Mouse (Mus musculus) midbrain, embryonic 12.5 days (tissue): ENCODE measurements at regions not wholly inside any gene's neighbourhood (a gene's known extent, or its start where the extent isn't known, plus 50 kb on each side); places are given as distances from the start of the nearest gene placed in this dataset.

Experiments
- ATAC-seq: fragments of 200-750 bp; cut with Nextera tagmentation; 2 replicates; pipeline ENCODE4 v1.8.0; 2017; ENCODE audit warnings: low read depth, moderate TSS enrichment, moderate library complexity; ENCODE audit not compliant: low FRiP score
- H3K27ac ChIP-seq: fragments of 300-500 bp; sonication (generic); replicated peaks from 2 replicates; pipeline ENCODE4 v1.5.1; 2016; ENCODE audit warnings: mild to moderate bottlenecking
- H3K27me3 ChIP-seq: fragments of 300-500 bp; sonication (generic); 2 replicates; pipeline ENCODE4 v1.6.1; 2016; ENCODE audit warnings: mild to moderate bottlenecking
- H3K36me3 ChIP-seq: fragments of 300-500 bp; sonication (generic); 2 replicates; pipeline ENCODE4 v1.6.1; 2016
- H3K4me1 ChIP-seq: fragments of 300-500 bp; sonication (generic); 2 replicates; pipeline ENCODE4 v1.6.1; 2016
- H3K4me2 ChIP-seq: fragments of 300-500 bp; sonication (generic); replicated peaks from 2 replicates; pipeline ENCODE4 v1.6.1; 2016; ENCODE audit warnings: mild to moderate bottlenecking, moderate library complexity
- H3K4me3 ChIP-seq: fragments of 300-500 bp; sonication (generic); 2 replicates; pipeline ENCODE4 v1.5.1; 2016; ENCODE audit warnings: mild to moderate bottlenecking
- H3K9ac ChIP-seq: fragments of 300-500 bp; sonication (generic); replicated peaks from 2 replicates; pipeline ENCODE4 v1.6.1; 2016; ENCODE audit warnings: mild to moderate bottlenecking, moderate library complexity
- H3K9me3 ChIP-seq: fragments of 300-500 bp; sonication (generic); 2 replicates; pipeline ENCODE4 v1.6.1; 2016; ENCODE audit warnings: mild to moderate bottlenecking
- WGBS: fragments of 180-500 bp; shearing (Covaris S2); methylation state at CpG from one replicate; pipeline ENCODE4 v1.1.7; 2016; 5-methylcytosine and 5-hydroxymethylcytosine counted together

DNA sequence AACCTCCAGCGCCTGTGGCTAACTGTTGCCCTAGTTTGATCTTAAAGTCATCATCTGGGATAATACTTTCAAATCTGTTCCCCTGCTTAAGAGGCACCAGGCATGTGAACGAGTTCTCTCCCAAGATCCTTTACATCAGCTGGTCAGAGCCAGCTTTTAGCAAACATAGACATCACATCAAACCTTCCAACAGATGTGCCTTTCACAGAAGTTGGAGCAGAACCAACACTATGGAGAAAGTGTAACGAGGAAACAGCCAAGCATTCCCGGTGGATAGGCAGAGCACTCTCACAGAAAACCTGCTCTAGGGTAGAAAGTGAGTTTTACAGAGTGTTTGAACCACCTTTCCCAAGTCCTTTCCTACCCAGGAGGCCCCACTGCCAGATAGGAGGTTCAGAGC, 244.7 kb upstream of the Thbs1 start:
- H3K36me3 ChIP-seq: no peaks in the 10 kb centered on the region
- no peak overlapping the region for H3K4me2 ChIP-seq
- H3K9ac ChIP-seq: no peak overlapping the region
- H3K9me3 ChIP-seq: no peaks in the 10 kb centered on the region
- no peak overlapping the region for H3K4me3 ChIP-seq
- WGBS: 75% methylated on average over 4 of the region's 4 CpGs
- peaks cover 11% of the 10 kb centered on the region for H3K4me1 ChIP-seq
- no peak overlapping the region for H3K27ac ChIP-seq
- H3K27me3 ChIP-seq: no peaks in the 10 kb centered on the region
- no peak for ATAC-seq

DNA sequence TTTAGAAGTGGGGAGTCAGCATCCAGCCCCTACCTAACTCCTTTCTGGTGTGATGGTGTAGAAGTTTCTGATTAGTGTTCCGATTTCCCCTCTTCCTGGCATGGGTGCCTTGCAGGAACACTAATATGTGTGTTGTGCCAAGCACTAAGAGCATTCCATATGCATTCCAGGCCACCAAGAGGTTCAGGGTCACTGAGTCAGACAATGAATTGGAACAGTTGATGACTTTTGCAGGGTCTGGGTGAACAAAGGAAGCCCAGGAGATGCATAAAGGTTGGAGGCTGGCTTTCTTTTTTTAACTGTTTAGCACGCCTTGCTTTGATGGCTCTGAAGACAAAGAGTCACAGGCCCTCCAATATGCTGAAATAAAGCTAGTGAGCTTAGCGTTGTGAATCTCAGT, 244.3 kb upstream of the Thbs1 start:
- no peaks in the 10 kb centered on the region for H3K36me3 ChIP-seq
- no peak overlapping the region for H3K4me2 ChIP-seq
- 38% methylated on average over 3 of the region's 3 CpGs for WGBS
- H3K27me3 ChIP-seq: no peaks in the 10 kb centered on the region
- peaks cover 13% of the 10 kb centered on the region for H3K4me1 ChIP-seq
- no peaks in the 10 kb centered on the region for H3K9me3 ChIP-seq
- H3K4me3 ChIP-seq: no peak overlapping the region
- no peak for ATAC-seq
- H3K27ac ChIP-seq: no peak overlapping the region
- no peak overlapping the region for H3K9ac ChIP-seq

DNA sequence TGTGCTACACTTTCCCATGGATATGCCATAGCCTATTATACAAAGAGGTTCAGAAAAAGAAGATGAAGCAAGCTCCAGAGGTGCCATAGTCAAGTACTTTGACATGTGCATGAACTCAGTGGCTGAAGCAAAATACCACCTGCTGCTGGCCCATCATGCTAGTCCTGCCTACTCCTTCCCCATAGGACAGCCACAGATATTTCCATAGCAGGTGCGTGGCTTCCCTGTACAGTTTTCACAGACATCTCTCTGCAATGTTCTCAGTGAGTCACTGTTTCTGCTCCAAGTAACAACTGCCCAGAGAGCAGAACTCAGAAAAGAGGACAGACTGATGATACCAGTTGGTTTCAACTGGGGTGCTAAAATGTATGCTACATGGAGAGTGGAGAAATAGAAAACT, 242.8 kb upstream of the Thbs1 start:
- 100% methylated on average over 1 of the region's 1 CpGs for WGBS
- H3K36me3 ChIP-seq: no peaks in the 10 kb centered on the region
- peaks cover 11% of the 10 kb centered on the region for H3K4me1 ChIP-seq
- H3K27ac ChIP-seq: no peak overlapping the region
- H3K9me3 ChIP-seq: no peaks in the 10 kb centered on the region
- no peak overlapping the region for H3K9ac ChIP-seq
- no peak overlapping the region for H3K4me3 ChIP-seq
- H3K4me2 ChIP-seq: no peak overlapping the region
- no peak for ATAC-seq
- H3K27me3 ChIP-seq: no peaks in the 10 kb centered on the region

DNA sequence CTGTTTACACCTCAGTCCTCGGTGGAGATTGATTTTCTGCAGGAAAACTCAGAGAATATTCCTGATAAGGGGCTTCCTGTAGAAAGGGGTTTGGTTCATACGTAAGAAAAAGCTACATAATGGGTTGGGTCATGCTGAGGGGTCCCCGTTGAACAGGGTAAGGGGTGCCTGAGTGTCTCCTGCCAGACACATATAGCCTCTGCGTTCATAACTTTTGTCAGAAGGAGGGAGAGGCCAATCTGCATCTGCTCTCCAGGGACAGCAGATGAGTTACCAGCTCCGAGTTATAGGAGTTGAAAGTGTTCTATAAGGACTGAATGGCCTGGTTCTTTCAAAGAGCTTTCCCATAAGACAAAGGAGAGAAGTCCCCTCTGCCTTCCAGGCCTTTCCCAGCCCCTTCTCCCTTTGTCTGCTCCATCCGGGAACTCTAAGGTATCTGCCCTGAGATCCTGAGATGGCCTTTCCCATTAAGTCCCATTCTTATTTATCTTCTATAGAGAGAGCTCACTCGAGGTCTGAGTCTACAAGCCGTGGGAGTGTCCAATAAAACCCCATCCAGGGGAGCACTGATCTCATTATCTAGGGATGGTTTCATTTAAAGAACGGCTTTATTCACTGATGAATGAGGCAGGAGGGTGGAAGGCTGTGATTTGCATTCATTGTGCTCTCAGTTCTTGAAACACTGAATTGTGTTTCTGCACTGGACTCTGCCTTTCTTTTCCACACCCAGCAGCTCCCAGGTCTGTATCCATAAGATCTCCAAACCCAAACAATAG, 240.0 kb upstream of the Thbs1 start:
- H3K36me3 ChIP-seq: no peaks in the 10 kb centered on the region
- 0 out of 2 replicates have a peak overlapping the region, but pooled peaks have one; percentile 40 for H3K27ac ChIP-seq
- WGBS: 29% methylated on average over 9 of the region's 9 CpGs
- no peak overlapping the region for H3K4me2 ChIP-seq
- no peak overlapping the region for H3K4me3 ChIP-seq
- peak; percentile 62 for ATAC-seq
- no peaks in the 10 kb centered on the region for H3K27me3 ChIP-seq
- no peaks in the 10 kb centered on the region for H3K9me3 ChIP-seq
- H3K4me1 ChIP-seq: peaks cover 11% of the 10 kb centered on the region
- H3K9ac ChIP-seq: no peak overlapping the region

DNA sequence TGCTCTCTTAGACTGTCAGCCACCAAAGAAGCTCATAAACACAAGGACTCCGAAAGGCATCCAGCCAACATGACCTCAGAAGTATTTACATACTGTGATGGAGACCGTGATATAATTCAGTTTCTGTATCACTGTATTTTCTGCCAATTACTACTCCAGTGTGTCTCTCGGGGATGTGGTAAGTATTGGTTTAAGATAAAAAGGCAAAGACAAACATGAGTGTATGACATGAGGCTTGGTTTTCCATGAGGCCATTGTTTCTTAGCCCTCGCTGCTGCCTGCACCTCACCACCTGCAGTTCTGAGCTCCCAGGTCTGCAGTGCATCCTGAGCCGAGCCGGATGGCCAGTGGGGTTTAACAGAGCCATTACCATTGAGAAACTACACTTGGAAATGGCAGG, 233.9 kb upstream of the Thbs1 start:
- H3K36me3 ChIP-seq: no peaks in the 10 kb centered on the region
- 82% methylated on average over 6 of the region's 6 CpGs for WGBS
- no peak overlapping the region for H3K9ac ChIP-seq
- H3K4me1 ChIP-seq: no peaks in the 10 kb centered on the region
- H3K4me2 ChIP-seq: no peak overlapping the region
- no peaks in the 10 kb centered on the region for H3K27me3 ChIP-seq
- no peak overlapping the region for H3K27ac ChIP-seq
- no peak for ATAC-seq
- H3K9me3 ChIP-seq: no peaks in the 10 kb centered on the region
- no peak overlapping the region for H3K4me3 ChIP-seq

DNA sequence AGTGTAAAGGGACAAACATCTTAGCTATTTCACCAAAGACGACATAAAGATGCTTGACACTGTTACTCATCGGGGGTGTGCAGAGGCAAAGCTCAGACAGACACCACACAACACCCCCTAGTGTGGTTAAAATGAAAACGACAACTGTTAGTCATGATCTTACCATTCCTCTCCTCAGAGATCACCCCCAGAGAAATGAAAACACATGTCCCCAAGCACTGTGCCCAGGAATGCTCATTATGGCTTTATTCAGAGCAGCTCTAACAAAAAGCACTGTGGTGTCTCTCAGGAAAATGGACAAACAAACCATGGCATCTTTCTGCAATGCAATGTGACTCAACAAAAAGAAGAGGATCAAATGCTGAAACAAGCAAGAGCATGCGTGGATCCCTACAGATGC, 229.5 kb upstream of the Thbs1 start:
- no peaks in the 10 kb centered on the region for H3K4me1 ChIP-seq
- H3K27ac ChIP-seq: no peak overlapping the region
- no peaks in the 10 kb centered on the region for H3K36me3 ChIP-seq
- no peak overlapping the region for H3K4me2 ChIP-seq
- WGBS: 79% methylated on average over 4 of the region's 4 CpGs
- no peaks in the 10 kb centered on the region for H3K9me3 ChIP-seq
- H3K4me3 ChIP-seq: no peak overlapping the region
- ATAC-seq: no peak
- H3K9ac ChIP-seq: no peak overlapping the region
- no peaks in the 10 kb centered on the region for H3K27me3 ChIP-seq

DNA sequence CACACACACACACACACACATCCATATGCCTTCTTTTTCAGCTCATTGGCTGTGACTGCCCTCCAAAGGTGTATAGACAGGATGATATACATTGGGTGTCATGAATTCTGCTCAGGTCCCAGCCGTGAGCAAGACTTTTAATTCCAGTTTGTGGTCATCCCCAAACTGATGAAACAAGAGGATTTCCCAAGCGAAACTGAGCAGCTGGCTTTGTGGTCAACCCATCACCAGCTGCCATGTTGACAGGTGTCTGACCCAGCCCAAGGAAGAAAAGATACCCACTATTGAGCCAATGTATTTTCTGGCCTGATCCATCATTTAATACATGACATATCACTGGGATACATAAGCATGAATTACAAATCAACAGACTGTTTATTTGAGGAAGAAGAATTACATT, 228.8 kb upstream of the Thbs1 start:
- Histone ChIP-seq H3K9ac (no peak overlapping the region), H3K36me3 (no peaks in the 10 kb centered on the region), H3K4me2 (no peak overlapping the region), H3K9me3 (no peaks in the 10 kb centered on the region), H3K4me1 (no peaks in the 10 kb centered on the region), H3K27ac (no peak overlapping the region), H3K27me3 (no peaks in the 10 kb centered on the region), H3K4me3 (no peak overlapping the region)
- ATAC-seq: no peak
- WGBS: 87% methylated on average over 2 of the region's 2 CpGs

DNA sequence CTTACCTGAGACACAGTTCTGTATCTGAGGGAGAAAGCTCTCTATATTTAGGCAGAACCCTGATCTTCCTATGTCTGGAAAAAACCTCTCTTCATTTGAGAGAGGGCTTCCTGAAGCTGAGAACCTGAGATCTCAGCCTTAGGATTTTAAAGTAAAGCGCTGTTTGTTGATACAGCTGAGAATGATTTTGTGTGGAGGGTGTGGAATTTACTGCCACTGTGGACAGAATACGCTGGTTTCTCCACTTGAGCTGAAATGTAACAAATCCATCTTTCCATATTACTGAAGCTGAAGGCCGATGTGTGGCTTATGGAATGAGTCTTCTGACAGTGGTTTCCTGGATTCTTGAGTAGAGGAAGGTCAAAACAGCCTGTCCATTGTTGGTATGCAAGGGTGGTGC, 225.2 kb upstream of the Thbs1 start:
- 78% methylated on average over 3 of the region's 3 CpGs for WGBS
- no peaks in the 10 kb centered on the region for H3K4me1 ChIP-seq
- no peaks in the 10 kb centered on the region for H3K27me3 ChIP-seq
- no peaks in the 10 kb centered on the region for H3K9me3 ChIP-seq
- ATAC-seq: no peak
- H3K36me3 ChIP-seq: no peaks in the 10 kb centered on the region
- H3K4me3 ChIP-seq: no peak overlapping the region
- H3K9ac ChIP-seq: no peak overlapping the region
- no peak overlapping the region for H3K27ac ChIP-seq
- H3K4me2 ChIP-seq: no peak overlapping the region

DNA sequence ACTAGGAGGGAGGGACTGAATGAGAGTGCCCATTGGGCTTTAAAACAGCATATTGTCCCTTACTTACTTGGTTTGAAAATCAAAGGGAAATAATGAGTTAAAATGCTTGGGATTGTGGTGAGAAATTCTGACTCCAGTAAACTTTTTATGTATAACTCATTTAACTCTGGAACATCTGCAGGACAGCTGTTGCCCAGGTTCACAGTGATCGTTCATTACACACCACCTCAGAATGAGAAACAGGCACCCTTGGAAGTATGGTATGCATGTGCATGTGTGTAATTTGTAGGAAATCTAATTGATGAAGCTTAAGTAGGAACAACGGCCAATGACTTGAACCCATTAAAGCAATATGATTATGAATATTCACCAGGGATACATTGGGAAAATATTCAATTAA, 210.4 kb upstream of the Thbs1 start:
- ATAC-seq: no peak
- no peak overlapping the region for H3K27ac ChIP-seq
- no peaks in the 10 kb centered on the region for H3K27me3 ChIP-seq
- H3K4me1 ChIP-seq: no peaks in the 10 kb centered on the region
- no peak overlapping the region for H3K4me2 ChIP-seq
- no peaks in the 10 kb centered on the region for H3K36me3 ChIP-seq
- H3K9ac ChIP-seq: no peak overlapping the region
- no peak overlapping the region for H3K4me3 ChIP-seq
- WGBS: 92% methylated on average over 2 of the region's 2 CpGs
- no peaks in the 10 kb centered on the region for H3K9me3 ChIP-seq

DNA sequence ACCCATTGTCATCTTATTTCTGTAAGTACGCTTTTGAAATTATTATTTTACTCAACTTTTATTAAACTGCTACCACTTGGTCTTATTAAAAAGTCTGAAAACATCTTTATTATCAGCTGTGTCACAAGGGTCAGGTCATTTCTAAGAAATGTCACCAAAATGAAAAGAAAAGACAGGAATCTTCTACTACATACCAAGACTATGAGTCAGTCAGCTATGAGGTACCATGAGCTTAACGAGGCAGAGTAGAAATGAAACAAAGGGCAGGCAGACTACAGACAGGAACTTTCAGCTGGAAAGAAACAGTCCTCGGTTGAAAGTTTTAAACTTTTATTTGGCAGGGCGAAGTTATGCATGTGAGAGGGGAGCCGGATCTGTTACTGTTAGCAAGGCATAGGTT, 208.8 kb upstream of the Thbs1 start:
- Histone ChIP-seq H3K4me1 (no peaks in the 10 kb centered on the region), H3K36me3 (no peaks in the 10 kb centered on the region), H3K27ac (no peak overlapping the region), H3K9me3 (no peaks in the 10 kb centered on the region), H3K27me3 (no peaks in the 10 kb centered on the region), H3K4me2 (no peak overlapping the region), H3K4me3 (no peak overlapping the region), H3K9ac (no peak overlapping the region)
- WGBS: 82% methylated on average over 5 of the region's 5 CpGs
- no peak for ATAC-seq

DNA sequence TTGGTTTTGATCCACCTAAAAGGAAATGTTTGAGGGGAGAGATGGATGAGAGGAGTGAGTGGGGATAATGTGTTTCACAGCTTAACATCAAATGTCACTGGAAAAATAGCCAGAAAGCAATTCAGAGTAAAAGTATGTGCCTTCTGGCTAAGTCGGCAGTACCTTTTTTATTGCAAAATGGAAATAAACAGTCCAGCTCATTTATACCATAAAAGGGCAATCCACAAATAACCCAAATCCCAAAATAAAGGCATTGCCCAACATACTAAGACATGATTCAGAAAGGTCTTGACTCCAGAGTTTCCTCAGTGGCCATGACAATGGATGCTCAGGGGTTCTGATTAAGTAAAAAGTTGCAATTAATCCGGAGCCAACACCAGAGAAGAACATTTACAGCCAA, 208.0 kb upstream of the Thbs1 start:
- 84% methylated on average over 2 of the region's 2 CpGs for WGBS
- ATAC-seq: no peak
- no peak overlapping the region for H3K27ac ChIP-seq

DNA sequence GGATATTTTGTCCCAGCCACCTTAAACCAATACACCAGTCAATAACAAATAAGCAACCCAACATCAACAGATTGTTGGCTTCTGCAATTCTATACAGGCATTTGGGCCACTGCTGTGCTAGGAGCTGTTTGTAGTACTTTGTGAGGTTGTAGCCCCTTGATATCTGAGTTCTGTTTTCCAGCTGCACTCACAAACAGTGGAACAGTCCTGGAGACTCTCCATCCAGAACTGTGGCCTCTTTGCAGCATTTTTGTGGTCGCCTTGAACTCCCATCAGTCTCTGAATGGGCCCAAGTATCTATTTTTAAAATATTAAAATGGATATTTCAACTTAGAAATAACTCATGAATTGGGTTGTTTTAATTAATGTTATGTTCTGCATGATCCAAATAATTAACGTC, 205.2 kb upstream of the Thbs1 start:
- no peak overlapping the region for H3K4me2 ChIP-seq
- no peak overlapping the region for H3K9ac ChIP-seq
- WGBS: 88% methylated on average over 2 of the region's 2 CpGs
- H3K4me3 ChIP-seq: no peak overlapping the region
- no peaks in the 10 kb centered on the region for H3K9me3 ChIP-seq
- ATAC-seq: no peak
- H3K4me1 ChIP-seq: no peaks in the 10 kb centered on the region
- H3K27ac ChIP-seq: no peak overlapping the region
- no peaks in the 10 kb centered on the region for H3K27me3 ChIP-seq
- no peaks in the 10 kb centered on the region for H3K36me3 ChIP-seq

More for the DNA sequence above, 208.0 kb upstream of the Thbs1 start:
- no peaks in the 10 kb centered on the region for H3K9me3 ChIP-seq
- no peak overlapping the region for H3K4me2 ChIP-seq
- no peak overlapping the region for H3K4me3 ChIP-seq
- no peaks in the 10 kb centered on the region for H3K4me1 ChIP-seq
- H3K9ac ChIP-seq: no peak overlapping the region
- no peaks in the 10 kb centered on the region for H3K36me3 ChIP-seq
- H3K27me3 ChIP-seq: no peaks in the 10 kb centered on the region

DNA sequence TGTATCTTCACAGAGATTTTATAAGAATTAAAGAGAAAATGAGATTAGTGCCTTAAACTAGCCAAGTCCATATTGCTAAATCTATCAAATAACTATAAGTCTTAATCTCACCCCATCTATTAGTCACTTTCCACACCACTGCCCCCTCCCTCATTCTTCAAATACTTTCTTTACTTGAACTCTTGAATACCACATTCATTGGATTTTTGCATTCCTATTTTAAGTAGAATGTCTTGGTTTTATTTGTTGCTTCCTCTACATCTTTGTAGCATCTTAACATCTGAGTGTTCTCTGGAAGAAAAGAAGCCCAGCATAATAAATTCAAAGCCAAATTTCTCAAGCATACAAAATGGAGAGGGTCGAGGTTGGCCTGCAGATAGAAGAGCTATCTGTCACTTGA, 200.9 kb upstream of the Thbs1 start:
- Histone ChIP-seq H3K4me2 (no peak overlapping the region), H3K27me3 (no peaks in the 10 kb centered on the region), H3K36me3 (no peaks in the 10 kb centered on the region), H3K4me1 (no peaks in the 10 kb centered on the region), H3K4me3 (no peak overlapping the region), H3K9ac (no peak overlapping the region), H3K27ac (no peak overlapping the region), H3K9me3 (no peaks in the 10 kb centered on the region)
- ATAC-seq: no peak
- WGBS: 78% methylated on average over 1 of the region's 1 CpGs
